Mouse (Mus musculus) lung, postnatal 36 days (tissue): ENCODE measurements at regions not wholly inside any gene's neighbourhood (a gene's known extent, or its start where the extent isn't known, plus 50 kb on each side); places are given as distances from the start of the nearest gene placed in this dataset.

ENCODE experiments used
- DNase-seq: peaks from one replicate; pipeline ENCODE4 v3.0.0; 2022; ENCODE audit warnings: mixed read lengths

GRCm38 (mm10) chr6:94413987-94414360, 86.2 kb upstream of the Slc25a26 start:
- no peak for DNase-seq

DNA sequence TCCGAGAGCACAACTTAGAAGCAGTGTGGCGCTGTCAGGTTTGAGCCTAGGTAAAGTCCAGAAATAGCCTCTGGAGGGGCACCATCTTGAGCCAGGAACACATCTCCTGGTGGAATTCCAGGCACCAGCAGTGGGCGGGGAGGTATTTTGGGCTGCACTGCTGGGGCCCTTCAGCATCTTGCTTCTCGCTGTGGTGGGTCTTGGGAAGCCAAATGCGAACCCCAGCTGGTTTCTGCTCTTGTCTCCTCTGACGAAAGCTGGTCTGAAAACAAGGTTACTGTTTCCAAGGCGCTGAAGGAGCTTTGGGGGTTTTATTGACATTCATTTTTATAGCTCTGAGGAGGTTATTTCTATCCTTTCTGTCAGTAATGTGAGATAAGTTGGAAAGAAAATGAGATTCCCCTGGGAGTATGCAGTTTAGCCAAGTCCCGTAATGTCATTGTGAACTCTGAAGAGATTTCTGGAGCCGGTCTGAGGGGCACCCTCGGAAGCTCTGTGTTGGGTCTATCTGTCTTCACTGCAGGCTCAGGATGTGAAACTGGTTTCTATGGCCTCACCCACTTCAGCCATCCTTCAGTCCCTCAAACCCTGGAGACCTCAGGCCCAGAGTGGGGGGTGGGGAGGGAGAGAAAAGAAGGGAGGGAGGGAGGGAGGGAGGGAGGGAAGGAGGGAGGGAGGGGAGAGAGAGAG, 86.7 kb upstream of the Slc25a26 start:
- DNase-seq, result no peak

DNA sequence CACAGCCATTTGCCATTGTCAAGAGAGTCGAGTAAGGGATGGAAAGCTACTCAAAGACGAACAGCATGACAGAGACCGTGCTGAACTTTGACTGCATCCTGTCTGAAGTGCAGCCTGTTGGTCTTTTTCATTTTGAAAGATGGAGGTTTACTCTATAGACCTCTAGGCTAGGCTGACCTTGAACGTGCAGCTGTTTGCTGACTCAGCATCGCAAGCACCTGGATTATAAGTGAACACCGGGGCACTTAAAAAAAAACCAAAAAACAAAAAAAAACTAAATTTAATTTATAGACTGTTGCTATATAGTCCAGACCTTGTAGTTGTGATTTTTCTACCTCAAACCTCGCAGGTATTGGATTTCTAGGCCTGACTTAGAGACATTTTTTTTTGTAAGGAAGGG, 87.8 kb upstream of the Slc25a26 start:
- DNase-seq, result no peak

DNA sequence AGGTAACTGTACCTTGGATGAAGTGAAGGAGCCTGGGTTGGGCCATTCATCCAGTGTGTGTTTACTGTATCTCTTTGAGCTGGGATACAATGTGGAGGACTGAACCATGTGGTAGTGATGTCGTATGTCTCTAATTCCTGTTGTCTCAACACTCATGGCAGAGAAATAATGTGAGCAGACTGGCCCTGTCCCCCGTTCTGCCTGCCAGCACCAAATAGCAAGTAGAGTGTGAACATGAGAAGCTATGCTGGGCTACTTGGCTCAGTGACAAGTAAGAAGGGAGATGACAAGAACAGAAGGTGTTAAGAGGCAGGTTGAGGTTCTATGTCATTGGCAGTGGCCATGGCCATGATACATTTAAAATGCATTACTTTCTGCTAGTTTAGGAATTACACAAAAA, 89.7 kb upstream of the Slc25a26 start:
- DNase-seq, result no peak

DNA sequence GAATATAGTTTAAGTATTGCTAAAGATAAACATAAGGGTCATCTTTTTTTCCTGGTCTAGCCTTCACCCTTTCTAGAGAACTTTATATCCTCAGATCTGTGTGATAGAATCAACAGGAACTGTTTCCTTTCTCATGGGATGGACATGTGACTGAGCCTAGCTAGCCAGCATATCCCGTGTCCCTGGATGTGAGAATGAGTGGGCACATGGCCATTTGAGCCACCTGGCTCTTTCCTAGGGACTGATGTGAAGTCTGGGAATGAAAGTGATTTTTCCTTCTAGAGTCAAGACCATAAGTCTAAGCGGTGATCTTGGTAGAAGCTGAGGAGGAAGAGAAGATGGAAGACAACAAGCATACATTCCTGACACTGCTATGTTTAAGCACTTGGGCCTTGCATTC, 91.1 kb upstream of the Slc25a26 start:
- no peak for DNase-seq

GRCm38 (mm10) chr6:94407751-94408150, 92.4 kb upstream of the Slc25a26 start:
- DNase-seq, result no peak

- DNase-seq, result no peak
Observed at GRCm38 (mm10) chr6:94405371-94406076, 94.6 kb upstream of the Slc25a26 start.

- DNase-seq, result no peak
Observed at GRCm38 (mm10) chr6:94401617-94402481, 98.3 kb upstream of the Slc25a26 start.

DNA sequence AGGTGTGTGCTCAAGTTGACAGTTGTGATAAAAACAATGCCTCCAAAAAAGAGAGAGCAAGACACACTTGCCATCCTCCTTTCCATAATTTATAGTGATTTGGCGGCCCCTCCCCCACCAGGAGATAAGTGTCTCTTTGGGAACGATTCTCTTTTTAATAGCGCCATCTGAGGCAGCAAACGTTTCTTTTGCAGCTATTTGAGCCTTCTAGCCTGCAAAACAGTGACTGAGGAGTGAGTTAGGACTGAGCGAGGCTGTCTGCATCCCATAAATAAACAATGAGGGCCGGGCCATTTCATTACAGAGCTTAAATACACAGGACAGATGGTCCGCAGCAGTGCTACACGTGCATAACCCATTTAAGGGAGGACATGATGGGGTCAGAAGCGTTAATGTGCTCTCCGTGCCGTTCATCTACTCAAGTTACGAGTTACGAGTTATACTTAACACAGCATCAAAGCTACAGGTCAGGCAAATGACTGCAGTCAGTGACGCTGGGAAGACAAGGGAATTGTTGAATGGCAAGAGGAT, 99.0 kb upstream of the Slc25a26 start:
- DNase-seq, result no peak

- peak; percentile 67 for DNase-seq
Observed at GRCm38 (mm10) chr6:94400471-94401051, 99.6 kb upstream of the Slc25a26 start.

GRCm38 (mm10) chr6:94391134-94391533, 107.4 kb upstream of the Magi1 start:
- DNase-seq, result no peak

GRCm38 (mm10) chr6:94390403-94390802, 106.7 kb upstream of the Magi1 start:
- peak; percentile 68 for DNase-seq

DNA sequence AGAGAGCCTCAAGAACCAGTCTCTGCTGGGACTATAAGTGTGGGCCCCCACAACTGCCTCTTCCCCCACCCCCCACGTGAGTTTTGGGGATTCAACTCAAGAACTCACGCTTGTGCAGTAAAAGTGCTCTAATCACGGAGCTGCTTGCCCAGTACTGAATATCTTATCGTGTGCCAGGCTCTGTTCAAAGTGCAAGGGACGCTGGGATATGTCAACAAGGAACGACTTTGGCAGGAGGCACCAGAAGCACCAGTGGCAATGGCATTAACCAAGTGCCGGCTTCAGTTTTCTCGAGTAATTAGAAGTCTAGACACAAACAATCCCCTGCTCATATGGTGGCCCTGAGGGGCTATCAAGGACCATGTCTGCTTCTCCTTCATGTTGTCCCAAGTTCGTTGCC, 106.0 kb upstream of the Magi1 start:
- DNase-seq, result peak; percentile 71

GRCm38 (mm10) chr6:94387648-94388047, 103.9 kb upstream of the Magi1 start:
- DNase-seq, result no peak

DNA sequence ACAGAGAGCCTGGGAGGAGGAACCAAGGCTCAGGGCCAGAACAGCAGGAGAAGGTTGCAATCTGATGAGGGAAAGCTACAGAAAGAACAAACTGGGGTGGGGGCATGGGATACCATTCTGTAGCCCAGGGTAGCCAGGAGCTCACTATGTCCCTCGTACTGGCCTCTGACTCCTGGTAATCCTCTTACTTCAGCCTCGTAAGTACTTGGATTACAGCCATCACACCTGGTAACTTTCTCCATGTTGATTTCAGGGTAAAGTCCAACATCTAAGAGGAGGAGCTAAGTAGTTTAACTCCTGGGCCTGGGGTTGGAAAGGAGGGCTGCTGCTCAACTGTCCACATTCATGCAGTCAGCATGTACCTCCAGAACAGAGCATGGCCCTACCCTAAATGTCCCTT, 101.8 kb upstream of the Magi1 start:
- no peak for DNase-seq

- no peak for DNase-seq
Observed at GRCm38 (mm10) chr6:94369991-94370390, 86.3 kb upstream of the Magi1 start.

DNA sequence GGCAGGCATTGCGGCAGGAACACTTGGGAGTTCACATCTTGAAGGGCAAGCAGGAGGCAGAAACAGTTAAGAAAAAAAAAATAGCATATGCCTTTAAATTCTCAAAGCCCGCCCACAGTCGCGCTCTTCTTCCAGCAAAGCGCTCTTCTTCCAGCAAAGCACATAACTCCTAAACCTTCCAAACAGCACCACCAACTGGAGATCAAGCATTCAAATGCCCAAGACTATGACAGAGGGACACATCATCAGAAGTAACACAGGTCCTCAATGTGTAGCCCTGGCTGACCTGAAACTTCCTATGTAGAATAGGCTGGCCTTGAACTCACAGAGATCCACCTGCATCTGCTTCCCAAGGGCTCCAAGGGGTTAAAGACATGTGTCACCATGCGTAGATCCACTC, 80.2 kb upstream of the Magi1 start:
- peak; percentile 33 for DNase-seq

- no peak for DNase-seq
Observed at GRCm38 (mm10) chr6:94362626-94363025, 78.9 kb upstream of the Magi1 start.

DNA sequence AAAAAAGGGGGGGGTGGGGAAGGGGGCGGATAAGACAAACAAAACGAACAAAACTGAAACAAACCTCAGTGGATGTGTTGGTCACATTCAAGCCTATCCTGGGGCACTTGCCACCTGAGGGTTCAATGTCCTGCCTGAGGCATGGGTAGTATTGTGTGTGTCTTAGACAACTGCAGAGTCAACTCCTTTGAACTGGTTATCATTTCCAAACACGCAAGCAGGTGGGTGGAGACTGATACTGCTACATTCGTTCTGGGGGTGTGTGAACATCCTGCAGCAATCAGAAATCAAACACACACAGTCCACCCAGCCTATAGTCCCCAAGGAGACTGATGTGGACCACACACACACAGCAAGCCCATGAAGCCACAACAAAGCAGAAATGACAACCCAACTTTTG, 73.9 kb upstream of the Magi1 start:
- no peak for DNase-seq

DNA sequence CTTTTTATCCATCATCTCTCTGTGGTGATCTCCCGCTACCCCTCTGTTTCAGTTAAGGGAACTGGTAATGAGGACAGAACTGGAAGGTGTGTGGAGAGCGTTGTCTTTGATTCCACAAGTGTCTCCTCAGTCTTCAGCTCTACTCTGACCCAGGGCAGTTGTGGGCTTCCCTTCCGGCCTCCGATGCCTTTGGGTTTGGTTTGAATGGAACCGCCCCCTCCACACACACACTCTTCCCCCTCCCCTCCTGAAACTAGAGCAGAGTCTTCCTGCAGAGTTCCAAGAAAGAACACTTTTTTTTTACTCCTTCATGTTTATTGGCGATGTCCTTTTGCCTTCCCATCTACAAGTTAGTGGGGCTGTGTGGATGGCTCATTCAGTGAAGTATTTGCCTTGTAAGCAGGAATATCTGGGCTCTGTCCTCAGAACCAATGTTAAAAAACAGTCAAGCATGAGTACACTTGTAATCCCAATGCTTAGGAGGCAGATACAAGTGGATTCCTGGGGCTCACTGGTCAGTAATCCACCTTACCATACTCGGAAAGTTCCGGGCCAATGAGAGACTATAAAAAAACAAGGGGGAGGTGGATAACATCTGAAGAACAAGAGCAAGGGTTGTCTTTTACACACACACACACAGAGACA, 70.9 kb upstream of the Magi1 start:
- no peak for DNase-seq

GRCm38 (mm10) chr6:94344296-94344695, 60.6 kb upstream of the Magi1 start:
- DNase-seq, result no peak

GRCm38 (mm10) chr6:94340546-94340945, 56.8 kb upstream of the Magi1 start:
- no peak for DNase-seq

GRCm38 (mm10) chr6:94336168-94336567, 52.5 kb upstream of the Magi1 start:
- no peak for DNase-seq
